Mouse (Mus musculus): Measurements from ENCODE around the gene Prc1.

DNA sequence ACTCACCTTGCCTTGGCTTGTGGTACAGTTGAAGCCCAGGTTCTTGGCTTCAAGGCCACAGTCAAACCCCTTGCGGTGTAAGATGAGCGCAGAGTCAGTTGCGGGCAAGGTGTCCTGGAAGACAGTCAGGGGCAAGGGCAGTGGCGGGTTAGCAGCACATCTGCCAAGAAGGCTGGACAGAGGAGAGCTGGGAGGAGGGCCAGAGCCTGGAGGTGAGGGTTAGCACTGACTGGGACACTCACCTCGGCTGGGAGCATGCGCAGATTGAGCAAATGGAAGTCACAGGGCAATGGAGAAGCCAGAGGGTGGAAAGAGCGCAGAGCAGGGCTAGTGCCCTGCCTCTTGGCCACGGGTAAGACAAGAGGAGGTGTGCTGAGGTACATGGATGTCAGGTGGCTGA, 58.7 kb downstream of the Prc1 start:
- TF ChIP-seq CTCF (IDR thresholded peaks at IDR 0.05; ENCODE audit: extremely low read depth, insufficient read depth, low read length) (no peak), POLR2A (IDR thresholded peaks at IDR 0.05; ENCODE audit: extremely low read depth, insufficient read depth, low read length) (no peak)
